Mouse (Mus musculus) limb, embryonic 11.5 days (tissue): Measurements from ENCODE around the gene Pou2f3. TPM values are rescaled to one million over a fixed set of nuclear protein-coding genes. Genes with fewer than 3 reads are reported as not detected.

Source experiments
- ATAC-seq: fragments of 200-750 bp; cut with Nextera tagmentation; 2 replicates; pipeline ENCODE4 v1.8.0; 2017; ENCODE audit warnings: low read depth; ENCODE audit not compliant: insufficient number of reproducible peaks, low FRiP score, low TSS enrichment
- DNase-seq: peaks from one replicate; pipeline ENCODE4 v3.0.0-alpha.2; 2015; ENCODE audit warnings: low spot score
- H3K27ac ChIP-seq: fragments of 300-500 bp; sonication (generic); replicated peaks from 2 replicates; pipeline ENCODE4 v1.5.1; 2014; ENCODE audit warnings: low read depth, mild to moderate bottlenecking, low read length
- H3K27me3 ChIP-seq: fragments of 300-500 bp; sonication (generic); 2 replicates; pipeline ENCODE4 v1.6.1; 2014; ENCODE audit warnings: mild to moderate bottlenecking, low read length, mixed read lengths; ENCODE audit not compliant: control insufficient read depth, insufficient read depth
- H3K36me3 ChIP-seq: fragments of 300-500 bp; sonication (generic); 2 replicates; pipeline ENCODE4 v1.6.1; 2014; ENCODE audit warnings: mild to moderate bottlenecking, low read length, moderate library complexity, mixed read lengths; ENCODE audit not compliant: control insufficient read depth, insufficient read depth
- H3K4me1 ChIP-seq: fragments of 300-500 bp; sonication (generic); 2 replicates; pipeline ENCODE4 v1.6.1; 2014; ENCODE audit warnings: low read length, mixed read lengths; ENCODE audit not compliant: control insufficient read depth, insufficient read depth
- H3K4me2 ChIP-seq: fragments of 300-500 bp; sonication (generic); 2 replicates; pipeline ENCODE4 v1.6.1; 2014; ENCODE audit warnings: low read depth, mild to moderate bottlenecking, moderate library complexity; ENCODE audit not compliant: severe bottlenecking
- H3K4me3 ChIP-seq: fragments of 300-500 bp; sonication (generic); 2 replicates; pipeline ENCODE4 v1.5.1; 2014; ENCODE audit warnings: low read depth, low read length
- H3K9ac ChIP-seq: fragments of 300-500 bp; sonication (generic); 2 replicates; pipeline ENCODE4 v1.6.1; 2014; ENCODE audit warnings: mild to moderate bottlenecking, low read length
- H3K9me3 ChIP-seq: fragments of 300-500 bp; sonication (generic); 2 replicates; pipeline ENCODE4 v1.6.1; 2016; ENCODE audit warnings: low read length; ENCODE audit not compliant: control insufficient read depth
- WGBS: fragments of 180-500 bp; shearing (Covaris S2); extraction: QIAGEN DNeasy Blood & Tissue Kit; methylation state at CpG from one replicate; pipeline ENCODE4 v1.1.7; 2014; 5-methylcytosine and 5-hydroxymethylcytosine counted together
- polyA plus RNA-seq: library from polyadenylated mRNA; unstranded; fragments of >200 nt; fragmentation: Nextera tagmentation; extraction: Ambion mirVana; gene quantifications from 2 replicates; pipeline ENCODE4 v1.2.1, GENCODE M21; 2014

Gene Pou2f3
- polyA plus RNA-seq, 1 experiment from 2014 or later = not detected

DNA sequence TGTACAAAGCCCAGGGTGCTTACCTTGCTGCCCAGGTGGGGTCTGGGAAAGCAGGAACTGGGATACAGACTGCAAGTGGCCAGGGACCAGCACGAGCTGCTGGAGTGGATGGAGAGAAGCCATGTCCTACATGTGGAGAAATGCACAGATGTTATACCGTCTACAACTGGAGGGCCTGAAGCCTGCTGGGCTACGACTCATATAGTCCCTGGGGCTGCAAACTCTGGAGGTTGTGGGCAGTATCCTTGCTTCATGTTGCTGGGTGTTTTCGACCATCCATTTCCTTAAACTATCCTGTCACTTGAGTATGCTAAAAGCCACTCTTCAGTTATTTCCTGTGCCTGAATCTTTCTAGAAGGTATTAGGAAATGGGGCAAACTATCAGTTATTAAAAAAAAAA lies 65.0 kb downstream of the Pou2f3 start:
- H3K9ac ChIP-seq = no peak overlapping the region
- no peaks in the 10 kb centered on the region for H3K4me1 ChIP-seq
- H3K27me3 ChIP-seq = no peaks in the 10 kb centered on the region
- 84% methylated on average over 4 of the region's 4 CpGs for WGBS
- DNase-seq (no peak), ATAC-seq (no peak)
- no peaks in the 10 kb centered on the region for H3K9me3 ChIP-seq
- no peaks in the 10 kb centered on the region for H3K36me3 ChIP-seq
- no peak overlapping the region for H3K27ac ChIP-seq
- no peak overlapping the region for H3K4me2 ChIP-seq
- H3K4me3 ChIP-seq = no peak overlapping the region

DNA sequence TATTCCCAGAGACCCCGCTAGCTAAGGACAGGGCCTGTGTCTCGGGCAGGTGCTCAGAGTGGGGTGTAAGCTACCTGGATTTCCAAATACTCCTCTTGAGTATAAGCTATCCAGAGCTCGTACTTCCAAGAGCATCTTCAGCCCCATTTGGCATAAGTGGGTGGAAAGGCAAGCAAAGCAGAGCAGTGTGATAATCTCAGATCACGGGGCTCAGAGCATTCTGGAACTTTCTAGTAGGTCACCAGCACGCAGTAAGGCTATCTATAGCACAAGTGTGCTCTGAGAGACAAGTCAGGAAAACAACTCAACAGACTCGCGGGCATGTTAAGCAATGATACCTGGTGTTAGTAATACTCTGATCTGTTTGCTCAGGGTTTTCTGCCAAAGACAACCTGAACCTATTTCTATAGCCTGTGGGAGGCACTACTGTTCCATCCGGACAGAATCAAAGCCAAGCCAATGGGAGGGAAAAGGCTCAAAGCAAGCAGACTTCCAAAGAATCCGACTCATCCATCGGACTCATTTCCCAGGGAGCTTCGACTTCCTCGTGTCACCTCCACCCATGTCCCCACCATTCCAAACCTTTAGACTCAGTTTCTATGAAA lies 65.9 kb downstream of the Pou2f3 start:
- Histone ChIP-seq H3K27me3 (no peaks in the 10 kb centered on the region), H3K4me3 (no peak overlapping the region), H3K9ac (no peak overlapping the region), H3K36me3 (no peaks in the 10 kb centered on the region), H3K4me1 (no peaks in the 10 kb centered on the region), H3K27ac (no peak overlapping the region), H3K4me2 (no peak overlapping the region), H3K9me3 (no peaks in the 10 kb centered on the region)
- no peak for DNase-seq
- no peak for ATAC-seq
- WGBS = 71% methylated on average over 12 of the region's 12 CpGs

DNA sequence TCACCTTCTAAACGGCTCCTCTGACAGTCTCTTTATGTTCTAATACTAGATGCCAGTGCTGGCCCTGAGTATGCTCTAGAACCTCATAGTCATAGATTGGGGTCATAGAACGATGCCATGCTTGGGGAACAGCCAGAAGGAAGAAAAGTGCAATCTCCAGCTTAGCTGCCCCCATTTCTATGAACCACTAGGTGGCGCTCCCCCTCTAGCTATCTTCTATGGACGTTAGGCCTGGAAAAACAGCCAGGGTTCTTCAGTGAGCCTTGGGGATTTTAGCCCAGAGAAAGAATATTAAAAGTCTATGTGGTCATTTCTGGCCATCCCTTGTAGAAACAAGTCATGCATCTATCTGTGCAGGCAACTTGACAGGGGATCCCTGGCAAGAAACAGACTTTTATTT lies 68.3 kb downstream of the Pou2f3 start:
- H3K27me3 ChIP-seq = no peaks in the 10 kb centered on the region
- 7% methylated on average over 4 of the region's 4 CpGs for WGBS
- no peak overlapping the region for H3K9ac ChIP-seq
- no peak overlapping the region for H3K4me3 ChIP-seq
- no peak overlapping the region for H3K27ac ChIP-seq
- DNase-seq (peak; percentile 76), ATAC-seq (no peak)
- H3K36me3 ChIP-seq = no peaks in the 10 kb centered on the region
- H3K4me1 ChIP-seq = no peaks in the 10 kb centered on the region
- H3K4me2 ChIP-seq = no peak overlapping the region
- H3K9me3 ChIP-seq = no peaks in the 10 kb centered on the region

DNA sequence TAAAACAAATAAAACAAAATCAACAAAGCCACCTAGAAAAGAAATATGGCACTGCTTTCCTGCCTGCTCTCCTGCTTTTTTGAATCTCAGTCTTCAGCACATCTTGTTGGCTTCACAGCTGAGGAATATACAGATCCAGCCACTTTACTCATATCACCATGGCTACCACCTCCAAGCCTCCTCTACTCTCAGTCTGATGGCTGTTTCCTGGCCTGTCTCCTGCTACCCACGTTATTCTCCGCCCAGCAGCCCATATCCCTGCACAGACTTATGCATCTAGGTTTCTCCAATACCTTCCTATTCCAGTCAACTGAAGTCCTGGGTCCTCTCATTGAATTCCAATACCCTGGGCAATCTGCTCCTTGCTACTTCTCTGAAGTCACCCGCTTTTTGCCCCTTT lies 76.6 kb downstream of the Pou2f3 start:
- ATAC-seq (no peak), DNase-seq (no peak)
- H3K27me3 ChIP-seq = no peaks in the 10 kb centered on the region
- 86% methylated on average over 3 of the region's 3 CpGs for WGBS
- no peak overlapping the region for H3K9ac ChIP-seq
- no peaks in the 10 kb centered on the region for H3K9me3 ChIP-seq
- H3K4me2 ChIP-seq = no peak overlapping the region
- no peaks in the 10 kb centered on the region for H3K4me1 ChIP-seq
- H3K4me3 ChIP-seq = no peak overlapping the region
- H3K36me3 ChIP-seq = no peaks in the 10 kb centered on the region
- no peak overlapping the region for H3K27ac ChIP-seq

DNA sequence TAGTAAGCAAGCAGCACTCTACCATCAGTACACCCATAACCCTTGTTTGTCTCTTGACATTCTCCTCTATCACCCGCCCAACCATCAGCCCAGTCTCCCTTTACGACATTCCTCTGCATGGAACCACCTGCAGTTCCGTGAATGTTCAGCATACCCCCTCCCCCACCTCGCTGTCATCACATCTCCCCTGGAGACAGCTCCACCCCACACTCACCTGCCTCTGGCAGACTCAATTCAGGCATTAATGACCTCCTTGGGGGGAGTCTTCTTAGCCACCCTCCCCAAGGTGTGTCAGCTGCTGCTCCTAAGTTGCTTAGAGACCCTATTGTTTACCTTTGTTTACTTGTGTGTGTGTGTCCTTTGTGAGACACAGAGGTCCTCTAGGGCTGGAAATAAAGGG lies 77.8 kb downstream of the Pou2f3 start:
- DNase-seq (no peak), ATAC-seq (no peak)
- no peaks in the 10 kb centered on the region for H3K27me3 ChIP-seq
- no peaks in the 10 kb centered on the region for H3K9me3 ChIP-seq
- no peak overlapping the region for H3K4me2 ChIP-seq
- H3K9ac ChIP-seq = no peak overlapping the region
- no peaks in the 10 kb centered on the region for H3K36me3 ChIP-seq
- H3K27ac ChIP-seq = no peak overlapping the region
- H3K4me1 ChIP-seq = no peaks in the 10 kb centered on the region
- WGBS = 21% methylated on average over 4 of the region's 4 CpGs
- no peak overlapping the region for H3K4me3 ChIP-seq

DNA sequence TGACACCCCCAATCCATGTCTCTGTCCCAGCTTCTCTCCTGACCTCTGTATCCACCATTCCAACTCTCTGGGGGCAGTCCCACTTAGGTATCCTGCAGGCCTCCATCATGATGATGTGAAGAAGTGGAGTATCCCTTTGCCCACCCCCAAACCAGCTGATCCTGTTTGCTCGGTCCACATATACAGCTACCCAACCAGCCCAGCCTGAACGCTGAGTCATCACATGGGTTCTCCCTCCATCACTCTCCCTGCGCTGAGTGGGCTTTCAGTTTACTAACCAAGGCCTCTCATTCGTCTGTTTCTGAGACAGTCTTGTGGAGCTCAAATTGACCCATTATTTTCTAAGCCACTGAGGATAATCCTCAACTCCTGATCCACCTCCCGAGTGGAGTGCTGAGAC lies 78.2 kb downstream of the Pou2f3 start:
- WGBS = 79% methylated on average over 5 of the region's 5 CpGs
- ATAC-seq (no peak), DNase-seq (no peak)
- H3K4me3 ChIP-seq = no peak overlapping the region
- no peak overlapping the region for H3K27ac ChIP-seq
- H3K36me3 ChIP-seq = no peaks in the 10 kb centered on the region
- no peak overlapping the region for H3K4me2 ChIP-seq
- H3K9ac ChIP-seq = no peak overlapping the region
- no peaks in the 10 kb centered on the region for H3K9me3 ChIP-seq
- no peaks in the 10 kb centered on the region for H3K27me3 ChIP-seq
- H3K4me1 ChIP-seq = no peaks in the 10 kb centered on the region

DNA sequence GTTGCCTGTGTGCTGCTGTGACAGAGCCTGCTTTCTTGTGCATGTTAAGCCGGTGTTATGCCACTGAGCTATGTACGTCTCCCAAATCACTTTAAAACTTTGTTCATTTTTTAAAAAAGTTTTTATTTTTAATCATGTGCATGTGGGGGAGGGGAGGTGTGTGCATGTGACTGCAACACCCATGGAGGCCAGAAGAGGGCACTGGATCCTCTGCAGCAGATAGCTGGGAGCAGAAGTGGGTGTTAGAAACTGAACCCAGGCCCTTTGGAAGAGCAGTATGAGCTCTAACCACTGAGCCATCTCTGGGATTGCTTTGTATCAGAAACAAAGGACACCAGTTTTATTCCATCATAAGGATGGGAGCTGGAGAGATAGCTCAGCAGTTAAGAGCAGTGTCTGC lies 79.5 kb downstream of the Pou2f3 start:
- no peak for DNase-seq
- Histone ChIP-seq H3K27ac (no peak overlapping the region), H3K4me2 (no peak overlapping the region), H3K9ac (no peak overlapping the region), H3K4me1 (no peaks in the 10 kb centered on the region), H3K9me3 (no peaks in the 10 kb centered on the region), H3K4me3 (no peak overlapping the region), H3K27me3 (no peaks in the 10 kb centered on the region), H3K36me3 (no peaks in the 10 kb centered on the region)
- 96% methylated on average over 2 of the region's 2 CpGs for WGBS
- ATAC-seq = no peak

DNA sequence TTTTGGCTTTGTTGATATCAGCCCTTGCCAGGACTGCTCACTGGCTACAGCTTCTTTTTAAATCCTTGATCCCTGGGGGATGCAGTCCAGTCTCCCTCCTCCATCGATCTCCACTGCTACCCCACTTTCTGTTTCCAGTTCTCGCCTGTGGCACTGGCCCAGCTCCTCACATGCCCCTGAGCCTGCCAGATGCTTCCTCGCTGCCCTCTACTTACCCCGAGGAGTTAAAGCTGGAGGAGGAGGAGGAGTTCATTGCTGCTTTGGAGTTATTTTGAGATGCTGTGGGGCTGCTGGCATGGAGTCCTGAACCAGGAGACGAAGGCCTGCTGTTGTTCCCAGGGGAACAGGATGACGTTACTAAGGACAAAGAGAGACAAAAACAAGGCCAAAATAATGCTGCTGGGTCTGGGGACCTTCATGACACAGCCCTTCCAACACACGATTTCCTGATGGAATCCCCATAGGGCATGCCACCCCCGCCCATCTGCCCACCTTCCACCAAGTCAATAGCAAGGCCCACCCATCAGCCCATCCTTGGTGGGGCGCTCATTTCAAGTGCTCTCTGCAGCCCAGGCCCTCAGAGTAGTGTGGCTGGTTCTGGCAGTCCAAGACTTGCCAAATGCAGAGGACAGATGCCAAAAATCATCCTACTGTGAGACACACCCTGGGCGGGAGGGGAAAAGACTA lies 82.9 kb downstream of the Pou2f3 start:
- Histone ChIP-seq H3K4me1 (no peaks in the 10 kb centered on the region), H3K27me3 (no peaks in the 10 kb centered on the region), H3K4me2 (no peak overlapping the region), H3K9me3 (no peaks in the 10 kb centered on the region), H3K9ac (no peak overlapping the region), H3K4me3 (no peak overlapping the region), H3K36me3 (no peaks in the 10 kb centered on the region), H3K27ac (no peak overlapping the region)
- ATAC-seq = no peak
- DNase-seq = no peak
- 85% methylated on average over 10 of the region's 10 CpGs for WGBS

DNA sequence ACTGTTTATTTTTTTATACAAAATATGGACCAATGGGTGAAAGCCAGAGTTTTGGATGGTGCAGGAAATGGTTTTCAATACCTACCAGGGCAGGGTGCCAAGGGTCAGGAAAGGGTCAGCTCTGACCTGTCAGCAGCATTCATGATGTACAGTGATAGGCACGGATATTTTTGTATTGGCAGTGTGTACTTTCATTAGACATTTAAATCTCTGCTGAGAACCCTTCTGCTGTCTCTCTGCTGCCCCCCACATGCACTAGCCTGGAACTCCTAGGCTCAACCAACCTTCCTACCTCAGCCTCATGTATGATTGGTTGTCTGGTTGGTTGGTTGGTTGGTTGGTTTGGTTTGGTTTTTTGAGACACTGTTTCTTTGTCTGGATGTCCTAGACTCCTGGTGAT lies 87.8 kb downstream of the Pou2f3 start:
- DNase-seq = no peak

More for the DNA sequence above, 87.8 kb downstream of the Pou2f3 start:
- no peaks in the 10 kb centered on the region for H3K9me3 ChIP-seq
- H3K36me3 ChIP-seq = no peaks in the 10 kb centered on the region
- no peaks in the 10 kb centered on the region for H3K4me1 ChIP-seq
- H3K9ac ChIP-seq = no peak overlapping the region
- no peak overlapping the region for H3K27ac ChIP-seq
- no peak overlapping the region for H3K4me2 ChIP-seq
- 58% methylated on average over 1 of the region's 1 CpGs for WGBS
- ATAC-seq = no peak
- no peaks in the 10 kb centered on the region for H3K27me3 ChIP-seq
- no peak overlapping the region for H3K4me3 ChIP-seq
